Mouse (Mus musculus) layer of hippocampus, adult 9-11 months (tissue): ENCODE data around the gene Srsf6.
"Not testable (repeated sequence)": the region's sequence is repeated elsewhere in the genome, so short reads cannot be mapped to it uniquely, and the experiment has no call there.

Source experiments
- DNase-seq: peaks from one replicate; pipeline ENCODE4 v3.0.0; 2022

Srsf6 gene

DNA sequence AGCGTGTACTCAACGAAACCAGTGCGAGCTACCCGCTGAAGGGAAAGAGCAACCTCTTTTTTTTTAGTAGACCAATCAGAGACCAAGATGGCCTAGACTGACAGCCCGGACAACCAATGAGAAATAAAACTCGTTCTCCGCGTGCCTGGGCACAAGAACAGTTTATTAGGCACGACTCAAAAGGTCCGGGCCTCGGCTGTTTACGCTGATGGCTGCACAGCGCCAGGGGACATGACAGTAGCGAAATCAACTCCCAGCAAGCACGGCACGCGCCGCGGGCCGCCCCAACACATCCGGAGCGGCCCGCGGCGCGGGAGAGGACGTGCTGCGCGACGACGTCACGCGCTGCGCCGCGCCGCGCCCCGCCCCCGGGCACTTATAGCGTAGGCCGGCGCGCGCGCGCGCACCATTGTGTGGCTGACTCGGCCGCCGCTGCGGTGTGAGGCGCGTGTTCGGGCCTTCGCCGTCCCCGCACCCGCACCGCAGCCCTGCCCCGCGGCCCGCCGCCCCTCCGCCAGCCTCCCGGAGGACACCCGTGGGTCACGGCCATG is at the start of gene Srsf6:
TSS of gene Srsf6 (plus strand) at position 406 of the 551 bp plus-strand sequence.
- DNase-seq: peak; percentile 90

DNA sequence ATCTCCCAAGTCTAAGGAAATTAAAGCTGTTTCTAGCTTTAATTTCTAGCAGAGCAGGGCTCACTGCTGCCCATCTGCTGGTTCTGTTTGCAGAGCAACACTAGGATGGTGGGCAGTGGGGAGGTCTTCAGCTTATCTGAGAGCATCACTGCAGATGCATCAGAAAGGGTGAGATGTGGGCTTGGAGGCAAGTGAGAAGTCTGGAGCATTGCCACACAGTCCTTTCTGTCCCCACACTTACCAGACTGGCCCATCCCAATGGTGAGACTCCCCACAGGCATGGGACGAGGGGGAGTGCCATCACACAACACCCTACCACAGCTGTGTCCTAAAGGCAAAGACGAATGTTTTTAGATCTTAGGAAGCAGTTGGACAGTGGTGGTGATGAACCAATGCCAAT is 47.2 kb upstream of the Srsf6 start:
- no peak for DNase-seq

DNA sequence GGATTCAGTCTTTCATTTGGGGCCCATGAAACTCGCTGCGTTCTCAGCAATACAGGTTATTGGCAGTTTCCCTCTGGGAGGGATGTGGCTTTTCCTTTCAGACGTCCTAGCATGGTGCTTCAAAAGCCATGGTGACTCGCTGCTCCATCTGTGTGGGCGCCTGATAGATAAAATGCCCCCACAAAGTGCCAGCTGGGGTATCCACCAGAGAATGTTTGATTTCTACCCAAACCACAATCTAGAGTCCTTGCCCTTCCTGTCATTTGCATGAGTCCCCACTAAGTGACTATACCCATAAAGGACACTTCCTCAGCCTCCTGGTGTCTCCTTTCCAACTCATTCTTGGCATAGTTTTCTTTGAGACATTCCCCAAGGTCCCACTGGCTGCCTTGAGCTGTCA is 44.2 kb upstream of the Srsf6 start:
- DNase-seq: no peak

DNA sequence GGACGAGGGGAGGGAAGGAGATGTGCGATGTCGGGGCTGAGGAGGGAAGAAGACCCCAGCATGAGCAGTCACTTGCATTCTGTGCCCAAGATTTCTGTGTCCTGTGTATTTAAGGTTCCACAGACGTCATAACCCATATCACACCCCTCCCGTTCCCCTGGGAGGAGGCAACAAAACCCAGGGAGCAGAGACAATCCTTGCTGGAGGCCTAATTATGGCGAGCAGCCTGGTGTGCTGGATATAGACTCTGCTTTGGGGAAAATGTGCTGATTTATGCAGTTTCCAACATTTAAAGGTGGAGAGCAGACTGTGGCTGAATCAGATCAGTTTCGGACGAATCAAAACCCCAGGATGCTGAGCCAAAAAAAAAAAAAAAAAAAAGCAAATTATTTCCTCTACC is 42.7 kb upstream of the Srsf6 start:
- peak; percentile 20 for DNase-seq

DNA sequence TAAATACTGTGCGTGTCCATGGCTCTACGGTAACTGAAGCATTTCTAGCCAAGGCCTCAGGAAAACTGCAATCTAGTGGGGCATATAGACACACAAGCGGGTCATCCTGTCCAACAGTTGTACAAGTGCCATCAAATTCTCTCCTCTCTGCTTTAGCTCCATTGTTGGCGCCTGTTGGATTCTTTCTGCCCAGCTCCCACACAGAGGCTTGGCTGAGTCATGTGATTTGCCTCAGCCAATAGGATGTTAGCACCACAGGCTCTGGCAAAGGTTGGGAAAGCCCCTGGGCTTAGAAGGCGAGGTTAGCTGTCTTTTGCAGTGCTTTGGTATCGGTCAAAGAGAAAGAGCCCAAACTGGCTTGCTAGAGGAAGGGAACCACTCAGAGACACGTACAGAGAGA is 42.1 kb upstream of the Srsf6 start:
- DNase-seq: no peak

DNA sequence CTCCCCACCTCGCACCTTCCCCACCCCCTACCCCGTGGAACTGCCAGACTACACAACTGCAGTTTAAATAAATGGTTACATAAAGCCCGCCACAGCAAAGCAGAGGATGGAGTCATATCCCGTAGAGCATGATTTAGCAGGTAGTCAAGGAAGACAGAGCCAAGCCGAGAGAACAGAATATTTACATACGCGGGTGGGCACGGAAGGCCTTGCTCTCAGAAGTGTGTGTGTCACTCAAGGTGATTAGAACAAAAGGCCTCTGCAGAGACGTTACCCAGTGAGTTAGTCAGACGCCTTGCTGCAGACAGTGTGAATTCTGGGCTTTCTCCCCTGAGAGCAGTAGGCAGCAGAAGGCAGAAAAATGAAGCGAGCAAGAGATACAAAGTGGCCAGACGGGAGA is 41.6 kb upstream of the Srsf6 start:
- no peak for DNase-seq

DNA sequence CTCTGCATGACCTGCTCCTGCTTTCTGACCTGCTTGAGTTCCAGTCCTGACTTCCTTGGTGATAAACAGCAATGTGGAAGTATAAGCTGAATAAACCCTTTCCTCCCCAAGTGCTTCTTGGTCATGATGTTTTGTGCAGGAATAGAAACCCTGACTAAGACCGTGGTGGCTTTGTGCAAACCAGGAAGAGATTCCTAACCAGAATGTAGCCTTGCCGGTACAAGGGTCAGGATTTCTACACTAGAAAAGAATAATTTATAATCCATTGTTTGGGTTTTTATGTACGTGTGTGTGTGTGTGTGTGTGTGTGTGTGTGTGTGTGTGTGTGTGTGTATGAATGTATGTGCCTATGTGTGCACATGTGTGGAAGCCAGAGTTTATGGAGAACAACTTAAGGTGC is 38.3 kb upstream of the Srsf6 start:
- not testable (repeated sequence) for DNase-seq

DNA sequence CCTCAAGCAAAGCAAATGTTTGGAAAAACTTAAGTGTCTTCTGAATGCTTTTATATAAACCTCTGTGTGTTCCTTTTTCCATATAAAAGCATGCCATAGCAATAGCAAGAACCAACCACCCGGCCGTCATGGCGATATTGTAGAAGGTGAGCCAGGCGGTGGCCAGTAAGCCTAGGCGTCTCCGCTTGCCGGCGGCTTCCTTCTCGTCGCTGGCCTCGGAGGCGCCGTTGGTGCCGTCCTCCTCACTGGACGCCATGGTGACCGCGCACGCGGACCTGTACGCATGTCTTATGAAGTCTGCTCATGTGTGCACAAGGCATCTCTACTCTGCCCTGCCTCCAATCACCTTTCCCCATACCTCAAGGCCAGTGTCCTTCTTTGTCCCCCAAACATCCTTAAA is 32.1 kb upstream of the Srsf6 start:
- not testable (repeated sequence) for DNase-seq

DNA sequence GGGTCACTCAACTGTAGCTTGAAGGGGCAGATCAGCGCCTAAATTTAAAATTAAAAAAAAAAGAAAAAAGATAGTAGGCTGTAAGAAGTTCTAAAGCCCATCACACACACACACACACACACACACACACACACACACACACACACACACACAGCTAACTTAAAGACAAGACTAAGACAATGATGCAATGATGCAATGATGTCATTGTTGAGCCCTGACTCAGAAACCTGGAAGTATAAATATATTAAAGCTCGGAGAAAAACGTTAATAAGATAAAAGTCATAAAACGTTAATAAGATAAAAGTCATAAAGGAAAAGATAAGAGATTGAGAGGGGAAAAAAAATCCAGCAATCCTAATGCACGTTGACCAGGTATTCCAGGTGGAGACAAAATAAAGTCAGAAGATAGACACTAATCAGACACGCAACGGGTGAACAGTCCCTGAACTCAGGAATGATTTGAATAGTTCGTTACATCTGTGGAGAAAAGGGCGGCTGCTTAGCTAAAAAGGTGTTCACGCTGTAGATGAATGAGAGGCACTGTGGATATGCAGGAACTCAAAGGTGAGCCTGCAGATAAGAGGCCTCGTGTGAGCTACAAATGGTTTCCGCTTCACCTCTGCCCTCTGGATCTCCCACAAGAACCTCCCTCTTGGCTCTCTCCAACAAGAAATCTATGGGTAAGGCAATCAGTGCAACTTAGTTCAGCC is 31.3 kb upstream of the Srsf6 start:
- DNase-seq: no peak

DNA sequence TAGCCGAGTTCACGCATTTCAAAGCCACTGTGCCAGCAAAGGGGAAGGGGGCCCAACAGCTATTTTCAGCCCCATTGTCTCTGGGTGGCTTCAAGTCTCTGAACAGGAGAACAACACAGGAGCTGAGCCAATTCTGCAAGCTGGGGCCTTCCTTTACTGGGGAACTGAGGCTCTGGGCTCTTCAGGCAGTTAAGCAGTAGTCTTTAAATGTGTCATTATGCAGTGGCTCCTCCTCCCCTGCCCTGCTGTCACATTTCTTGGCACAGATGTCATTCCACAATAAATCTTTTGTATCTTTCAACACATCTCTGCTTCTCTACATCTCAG is 30.8 kb upstream of the Srsf6 start:
- no peak for DNase-seq

DNA sequence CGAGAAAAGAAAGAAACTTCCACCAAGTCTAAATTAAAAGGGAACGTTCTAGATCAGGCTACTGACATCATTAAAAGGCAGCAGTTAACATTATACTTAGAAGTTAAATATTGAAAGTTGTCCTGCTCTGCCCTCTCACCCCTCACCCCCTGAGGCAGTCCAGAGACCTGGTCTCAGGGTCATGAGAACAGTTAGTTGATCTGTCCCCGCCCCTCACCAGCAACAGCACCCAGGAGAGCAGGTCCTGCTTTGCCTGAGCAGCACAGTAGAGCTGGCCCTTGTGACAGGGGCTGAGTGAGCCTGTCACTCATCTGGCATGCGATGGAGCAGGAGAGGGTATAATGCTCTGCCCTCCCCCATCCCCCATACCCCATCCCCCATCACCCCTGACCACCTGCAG is 25.4 kb upstream of the Srsf6 start:
- no peak for DNase-seq

DNA sequence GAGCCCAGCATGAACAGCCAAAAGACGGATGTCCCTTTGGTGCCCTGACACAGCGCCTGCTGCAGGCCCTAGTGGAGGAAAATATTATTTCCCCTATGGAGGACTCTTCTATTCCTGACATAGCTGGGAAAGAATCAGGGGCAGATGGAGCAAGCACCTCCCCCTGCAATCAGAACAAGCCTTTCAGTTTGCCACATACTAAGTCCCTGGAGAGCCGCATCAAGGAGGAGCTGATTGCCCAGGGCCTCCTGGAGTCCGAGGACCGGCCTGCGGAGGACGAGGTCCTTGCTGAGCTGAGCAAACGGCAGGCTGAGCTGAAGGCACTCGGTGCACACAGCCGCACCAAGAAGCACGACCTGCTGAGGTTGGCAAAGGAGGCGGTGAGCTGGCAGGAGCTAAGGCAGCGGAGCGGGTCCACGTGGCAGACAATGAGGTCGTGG is 23.3 kb upstream of the Srsf6 start:
- DNase-seq: no peak

DNA sequence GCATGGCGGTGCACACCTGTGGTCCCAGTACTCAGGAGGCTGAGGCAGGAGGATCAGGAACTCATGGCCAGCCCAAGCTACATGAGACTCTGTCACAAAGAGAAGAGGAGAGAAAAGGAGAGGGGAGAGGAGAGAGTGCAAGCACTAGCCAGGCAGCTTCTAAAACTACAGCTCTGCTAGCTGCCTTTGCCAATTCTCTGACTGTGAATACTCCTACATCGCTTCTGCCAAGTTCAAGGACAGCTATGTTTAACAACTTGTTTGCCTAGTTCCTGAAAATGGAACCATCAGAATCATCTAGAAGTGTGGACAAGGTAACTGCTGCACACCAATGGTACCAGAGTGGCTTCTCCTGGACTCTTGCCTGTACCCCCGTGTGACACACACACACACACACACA is 17.3 kb upstream of the Srsf6 start:
- no peak for DNase-seq

DNA sequence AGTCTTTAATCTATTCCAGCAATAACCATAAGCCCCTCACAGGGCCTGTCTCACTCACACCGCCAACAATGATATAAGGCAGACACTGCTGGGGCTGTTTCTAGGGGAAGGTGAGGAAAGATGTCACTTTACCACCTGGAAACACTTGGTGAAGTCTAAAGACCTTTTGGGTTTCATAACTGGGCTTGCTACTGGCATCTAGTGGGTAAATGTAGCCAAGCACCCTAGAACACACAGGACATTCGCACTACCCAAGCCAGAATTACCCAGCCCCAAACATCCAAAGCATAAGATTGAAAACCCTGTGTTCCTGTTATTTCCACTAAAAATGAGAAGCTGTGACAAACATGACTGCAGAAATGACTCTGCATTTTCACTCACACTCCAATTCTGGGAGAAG is 16.8 kb upstream of the Srsf6 start:
- DNase-seq: no peak

DNA sequence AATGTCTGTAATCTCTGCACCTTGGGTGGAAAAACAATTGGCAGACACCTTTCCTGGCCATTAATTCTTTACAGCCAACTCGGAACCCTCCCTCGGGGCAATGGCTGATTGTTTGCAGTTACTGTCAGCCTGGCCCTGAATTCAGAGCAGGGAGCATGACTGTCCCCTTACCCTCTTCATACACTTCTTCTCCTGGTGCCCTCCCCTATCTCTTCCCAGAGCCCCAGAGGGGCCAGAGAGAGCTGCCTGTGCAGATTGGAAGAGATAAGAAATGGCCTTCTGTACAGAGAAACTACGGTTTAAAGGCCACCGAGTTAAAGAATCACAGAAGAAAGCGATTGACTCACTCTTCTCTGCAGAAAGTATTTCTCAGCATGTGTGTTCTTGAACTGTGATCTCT is 11.4 kb upstream of the Srsf6 start:
- no peak for DNase-seq

DNA sequence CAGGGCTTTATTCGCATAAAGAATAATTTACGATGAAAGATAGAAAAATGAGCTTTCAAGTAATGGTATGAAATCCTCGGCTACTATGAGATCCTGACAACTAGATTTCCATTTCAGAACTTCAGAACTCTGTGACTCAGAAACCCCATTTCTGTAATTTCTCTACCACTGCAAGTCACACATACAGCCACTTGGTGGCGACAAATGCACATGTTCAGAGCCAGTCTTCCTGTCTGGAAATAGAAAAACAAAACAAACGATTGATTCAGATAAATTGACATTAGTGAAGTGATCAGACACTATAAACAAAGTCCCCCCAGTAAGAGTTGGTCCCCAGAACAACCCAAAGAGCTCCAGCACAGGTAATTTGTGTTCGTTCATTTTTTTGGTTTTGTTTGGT is 9.1 kb upstream of the Srsf6 start:
- DNase-seq: no peak

DNA sequence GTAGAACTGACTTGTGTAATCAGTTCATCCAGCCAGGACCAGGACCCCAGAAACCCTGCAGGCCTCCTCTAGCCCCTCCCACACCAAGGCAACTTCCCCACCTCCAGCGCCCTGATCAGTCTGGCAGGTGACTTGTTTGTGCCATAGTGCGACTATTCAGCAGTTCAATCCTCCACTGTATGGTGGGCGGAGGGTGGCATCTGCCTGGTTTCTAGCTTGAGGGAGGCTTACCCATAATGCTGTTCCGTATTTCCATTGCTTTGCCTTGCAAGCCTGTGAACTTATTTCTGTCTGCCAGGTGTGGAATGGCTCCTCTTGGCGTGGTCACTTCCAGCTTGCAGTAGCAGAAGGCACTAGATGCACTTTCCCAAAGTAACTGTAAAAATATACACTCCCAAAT is 8.5 kb upstream of the Srsf6 start:
- DNase-seq: peak; percentile 57

DNA sequence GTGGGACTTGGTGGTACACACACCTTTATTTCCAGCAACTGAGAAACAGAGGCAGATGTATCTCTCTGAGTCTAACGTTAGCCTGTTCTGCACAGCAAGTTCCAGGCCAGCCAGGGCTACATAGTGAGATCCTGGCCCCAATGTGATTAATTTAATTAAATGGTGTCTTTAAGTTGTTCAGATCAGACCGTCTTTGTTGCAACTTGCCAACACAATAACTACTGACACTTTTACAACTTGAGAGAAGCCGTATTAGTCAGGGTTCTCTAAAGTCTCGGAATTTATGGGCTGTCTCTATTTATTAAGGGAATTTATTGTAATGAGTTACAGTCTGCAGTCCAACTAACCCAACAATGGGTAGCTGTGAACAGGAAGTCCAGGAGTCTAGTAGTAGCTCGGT is 7.2 kb upstream of the Srsf6 start:
- DNase-seq: no peak

DNA sequence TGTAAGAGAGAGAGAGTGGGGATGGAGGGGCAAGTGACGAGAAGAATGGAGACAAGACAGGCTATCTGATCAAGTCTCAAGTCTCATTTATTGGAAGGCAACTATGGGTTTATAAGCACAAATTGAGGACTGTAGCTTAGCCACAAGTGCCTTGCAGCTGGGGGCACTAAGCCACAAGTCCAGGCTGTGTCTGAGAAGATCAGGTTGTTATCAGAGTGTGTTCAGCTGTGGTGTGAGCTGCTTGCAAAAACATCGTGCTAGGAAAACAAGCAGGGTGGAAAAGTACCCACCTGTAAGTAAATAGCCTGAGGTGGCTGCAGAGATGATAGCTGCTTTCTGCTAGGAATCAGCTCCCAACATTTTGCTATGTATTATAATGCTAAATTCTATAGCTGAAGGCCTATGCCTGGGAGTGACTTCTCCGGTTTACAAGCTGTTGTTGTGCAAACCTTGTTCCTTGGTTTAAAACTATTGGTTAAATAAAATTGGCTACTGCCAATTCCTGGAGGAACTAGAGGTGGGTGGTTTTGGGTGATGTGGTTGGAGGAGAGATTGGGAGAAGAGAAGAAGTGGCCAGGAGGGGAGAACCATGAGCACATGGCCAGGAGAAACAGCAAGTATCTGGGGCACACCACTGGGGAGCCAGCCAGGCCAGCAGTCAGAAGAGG is 3.3 kb upstream of the Srsf6 start:
- DNase-seq: no peak

DNA sequence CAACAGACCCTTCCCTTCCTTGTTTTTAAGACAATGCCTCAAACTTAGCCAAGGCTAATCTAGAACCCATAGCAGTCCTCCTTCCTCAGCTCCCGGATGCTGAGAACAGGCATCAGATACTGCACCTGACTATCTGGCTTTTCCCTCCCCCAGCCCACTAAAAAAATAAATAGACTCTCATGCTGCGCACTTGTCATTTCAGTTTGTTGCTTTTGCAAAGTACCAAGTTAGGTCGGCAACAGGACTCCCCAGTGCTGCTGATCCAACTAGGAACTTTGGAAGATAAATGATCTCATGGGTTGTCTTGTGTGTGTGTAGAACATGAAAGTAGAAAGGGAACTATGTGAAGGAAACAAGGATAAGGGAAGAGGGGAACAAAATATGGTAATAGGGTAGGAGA is 1.6 kb upstream of the Srsf6 start:
- DNase-seq: no peak

DNA sequence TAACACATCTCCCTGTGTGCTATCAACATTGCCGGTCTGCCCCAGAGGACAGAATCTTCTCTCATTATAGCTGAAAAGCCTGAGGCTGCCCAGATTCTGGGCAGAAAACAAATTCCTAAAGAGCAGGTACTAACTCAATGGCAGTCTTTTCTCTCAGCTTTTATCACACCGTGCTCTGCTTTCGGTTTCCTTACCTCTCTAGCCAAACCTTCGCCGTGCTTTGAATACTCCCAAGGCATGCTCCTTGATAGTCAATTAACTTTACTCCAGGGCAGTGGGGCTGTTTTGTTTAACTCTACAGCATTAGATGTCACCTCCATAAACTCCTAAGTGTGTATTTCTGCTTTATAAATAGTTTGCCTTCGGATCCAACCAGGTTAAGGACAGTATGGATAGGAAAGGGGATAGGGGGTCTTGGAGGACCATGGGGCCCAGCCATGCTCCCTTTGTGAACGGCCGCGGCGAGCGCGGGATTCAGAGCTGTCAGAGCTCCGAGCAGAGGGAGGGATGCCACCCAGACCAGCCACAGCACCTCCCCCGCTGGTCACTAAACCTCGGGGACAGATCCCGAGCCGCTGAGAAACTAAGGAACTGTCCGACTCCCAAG is 709 bp upstream of the Srsf6 start:
- no peak for DNase-seq

DNA sequence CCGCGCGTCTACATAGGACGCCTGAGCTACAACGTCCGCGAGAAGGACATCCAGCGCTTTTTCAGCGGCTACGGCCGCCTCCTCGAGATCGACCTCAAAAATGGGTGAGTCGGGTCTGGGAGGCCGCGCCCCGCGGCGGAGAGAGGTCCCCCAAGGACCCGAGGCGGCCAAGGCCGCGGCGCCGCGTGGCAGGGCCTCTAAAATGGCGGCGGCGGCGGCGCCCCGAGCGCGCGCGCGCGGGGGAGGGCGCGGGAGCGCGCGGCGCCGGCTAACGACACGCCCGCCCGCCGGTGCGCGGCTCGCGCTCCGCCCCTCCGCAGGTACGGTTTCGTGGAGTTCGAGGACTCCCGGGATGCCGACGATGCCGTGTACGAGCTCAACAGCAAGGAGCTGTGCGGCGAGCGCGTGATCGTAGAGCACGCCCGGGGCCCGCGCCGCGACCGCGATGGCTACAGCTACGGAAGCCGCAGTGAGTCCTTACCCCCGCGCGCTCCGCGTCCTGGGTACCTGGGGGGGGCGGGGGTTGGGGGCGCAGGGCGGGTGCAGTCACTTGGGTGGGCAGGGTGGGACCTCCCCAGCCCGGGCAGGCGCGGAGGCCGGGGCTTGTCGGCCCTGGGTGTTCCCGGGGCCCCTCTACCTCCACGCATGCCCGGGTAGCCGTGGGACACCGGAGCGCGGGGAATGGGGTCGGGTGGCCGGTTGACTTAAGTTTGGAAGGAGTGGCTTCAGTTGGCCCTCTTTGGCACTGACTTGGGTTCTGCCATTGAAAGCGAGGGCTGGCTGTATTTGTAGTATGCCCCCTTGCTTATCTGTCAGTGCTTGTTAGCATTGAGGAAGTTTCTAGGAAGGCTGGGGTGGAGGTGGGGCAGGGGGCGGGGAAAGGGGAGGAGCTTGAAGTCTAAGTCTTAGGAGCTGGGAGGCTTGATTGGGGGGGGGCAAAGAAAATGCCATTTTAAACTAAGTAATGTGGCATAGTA is 634 bp downstream of the Srsf6 start:
- peak; percentile 60 for DNase-seq

DNA sequence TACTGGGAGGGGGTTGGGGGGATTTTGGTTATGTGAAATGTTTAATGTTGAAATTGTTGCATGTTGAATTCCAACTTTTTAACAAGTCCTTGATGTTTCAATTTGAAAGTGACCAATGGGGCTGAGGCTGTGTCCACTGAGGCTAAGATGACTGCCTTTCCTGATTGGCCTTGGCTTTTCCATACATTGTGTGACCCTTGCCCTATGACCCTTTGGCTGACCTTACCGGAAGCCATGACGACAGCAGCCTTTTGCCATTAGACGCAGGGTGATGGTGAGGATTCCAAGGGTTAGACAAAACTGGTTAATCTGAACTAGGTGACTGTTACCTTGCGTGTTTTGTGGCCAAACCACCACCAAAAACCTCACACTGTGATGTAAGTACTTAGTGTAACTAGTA is 1.4 kb downstream of the Srsf6 start:
- DNase-seq: no peak
